Mouse (Mus musculus) heart, embryonic 10.5 days (tissue): ENCODE results near the gene AC109138.7. TPM values are rescaled to one million over a fixed set of nuclear protein-coding genes. Genes with fewer than 3 reads are reported as not detected.

Experiments used
- DNase-seq: peaks from one replicate; pipeline ENCODE4 v3.0.0-alpha.2; 2017; ENCODE audit warnings: low spot score
- H3K27ac ChIP-seq: fragments of 300-500 bp; sonication (generic); 2 replicates; pipeline ENCODE4 v1.5.1; 2016; ENCODE audit warnings: mild to moderate bottlenecking
- H3K27me3 ChIP-seq: fragments of 300-500 bp; sonication (generic); 2 replicates; pipeline ENCODE4 v1.6.1; 2016; ENCODE audit warnings: mild to moderate bottlenecking; ENCODE audit not compliant: poor library complexity, insufficient read depth, severe bottlenecking
- H3K36me3 ChIP-seq: fragments of 300-500 bp; sonication (generic); 2 replicates; pipeline ENCODE4 v1.6.1; 2016; ENCODE audit warnings: mild to moderate bottlenecking, moderate library complexity
- H3K4me1 ChIP-seq: fragments of 300-500 bp; sonication (generic); 2 replicates; pipeline ENCODE4 v1.6.1; 2016; ENCODE audit warnings: mild to moderate bottlenecking
- H3K4me3 ChIP-seq: fragments of 300-500 bp; sonication (generic); 2 replicates; pipeline ENCODE4 v1.5.1; 2016; ENCODE audit warnings: mild to moderate bottlenecking, moderate library complexity
- H3K9me3 ChIP-seq: fragments of 300-500 bp; sonication (generic); 2 replicates; pipeline ENCODE4 v1.6.1; 2016; ENCODE audit warnings: mild to moderate bottlenecking, moderate library complexity
- WGBS: fragments of 180-500 bp; shearing (Covaris S2); methylation state at CpG from one replicate; pipeline ENCODE4 v1.1.7; 2016; 5-methylcytosine and 5-hydroxymethylcytosine counted together
- polyA plus RNA-seq: library from polyadenylated mRNA; unstranded; fragments of >200 nt; fragmentation: Nextera tagmentation; extraction: Ambion mirVana; gene quantifications from 2 replicates; pipeline ENCODE4 v1.2.1, GENCODE M21; 2016

Gene AC109138.7
- not detected in 2 replicates for polyA plus RNA-seq

GRCm38 (mm10) chr19:4214071-4214770 is at the start of gene AC109138.7, which contains the start of gene Clcf1:
AC109138.7 (plus strand) TSS chr19:4214357.
Clcf1 (plus strand) TSS chr19:4214238.
- H3K27me3 ChIP-seq: peaks cover 89% of the 10 kb centered on the region
- H3K36me3 ChIP-seq: no peaks in the 10 kb centered on the region
- DNase-seq: no peak
- peak within 1 kb of the TSS; percentile 75 for H3K4me3 ChIP-seq
- H3K9me3 ChIP-seq: no peaks in the 10 kb centered on the region
- under 1% methylated on average over 49 of the region's 49 CpGs for WGBS
- peak within 1 kb of the TSS; percentile 91 for H3K27ac ChIP-seq
- H3K4me1 ChIP-seq: peaks cover 62% of the 10 kb centered on the region

GRCm38 (mm10) chr19:4164721-4165120 is 49.4 kb upstream of the AC109138.7 start:
- Histone ChIP-seq H3K27ac (no peak overlapping the region), H3K4me3 (no peak overlapping the region), H3K9me3 (no peaks in the 10 kb centered on the region), H3K4me1 (peaks cover 20% of the 10 kb centered on the region), H3K36me3 (peaks cover 18% of the 10 kb centered on the region), H3K27me3 (no peaks in the 10 kb centered on the region)
- no peak for DNase-seq
- WGBS: 84% methylated on average over 2 of the region's 2 CpGs

GRCm38 (mm10) chr19:4166678-4167476 is 47.3 kb upstream of the AC109138.7 start:
- no peak for DNase-seq
- Histone ChIP-seq H3K4me3 (no peak overlapping the region), H3K27me3 (0 out of 2 replicates have a peak, but pooled peaks cover 3% of the 10 kb centered on the region), H3K36me3 (peaks cover under 1% of the 10 kb centered on the region; the same call in 1 of the 2 replicates), H3K9me3 (no peaks in the 10 kb centered on the region), H3K27ac (0 out of 2 replicates have a peak overlapping the region, but pooled peaks have one; percentile 8), H3K4me1 (peaks cover 34% of the 10 kb centered on the region)
- 55% methylated on average over 9 of the region's 9 CpGs for WGBS

GRCm38 (mm10) chr19:4169378-4169784 is 44.8 kb upstream of the AC109138.7 start:
- peak overlapping the region; percentile 56 for H3K4me3 ChIP-seq
- H3K27me3 ChIP-seq: 0 out of 2 replicates have a peak, but pooled peaks cover 3% of the 10 kb centered on the region
- H3K4me1 ChIP-seq: peaks cover 31% of the 10 kb centered on the region
- DNase-seq: peak; percentile 100
- H3K36me3 ChIP-seq: no peaks in the 10 kb centered on the region
- no peaks in the 10 kb centered on the region for H3K9me3 ChIP-seq
- WGBS: under 1% methylated on average over 43 of the region's 43 CpGs
- H3K27ac ChIP-seq: peak overlapping the region; percentile 91

GRCm38 (mm10) chr19:4169810-4170209 is 44.3 kb upstream of the AC109138.7 start:
- no peaks in the 10 kb centered on the region for H3K36me3 ChIP-seq
- no peaks in the 10 kb centered on the region for H3K9me3 ChIP-seq
- H3K27ac ChIP-seq: peak overlapping the region; percentile 91
- peak overlapping the region; percentile 56 for H3K4me3 ChIP-seq
- peaks cover 32% of the 10 kb centered on the region for H3K4me1 ChIP-seq
- WGBS: 7% methylated on average over 27 of the region's 27 CpGs
- DNase-seq: no peak
- 0 out of 2 replicates have a peak, but pooled peaks cover 3% of the 10 kb centered on the region for H3K27me3 ChIP-seq

GRCm38 (mm10) chr19:4170723-4171392 is 43.3 kb upstream of the AC109138.7 start:
- 0 out of 2 replicates have a peak, but pooled peaks cover 3% of the 10 kb centered on the region for H3K27me3 ChIP-seq
- no peak overlapping the region for H3K4me3 ChIP-seq
- WGBS: 89% methylated on average over 10 of the region's 10 CpGs
- peak overlapping the region; percentile 91 for H3K27ac ChIP-seq
- peaks cover 42% of the 10 kb centered on the region for H3K4me1 ChIP-seq
- no peaks in the 10 kb centered on the region for H3K36me3 ChIP-seq
- DNase-seq: no peak
- H3K9me3 ChIP-seq: no peaks in the 10 kb centered on the region

- H3K4me1 ChIP-seq: peaks cover 44% of the 10 kb centered on the region
- peaks cover 4% of the 10 kb centered on the region; the same call in 1 of the 2 replicates for H3K27me3 ChIP-seq
- H3K9me3 ChIP-seq: no peaks in the 10 kb centered on the region
- no peaks in the 10 kb centered on the region for H3K36me3 ChIP-seq
- no peak for DNase-seq
- 59% methylated on average over 13 of the region's 13 CpGs for WGBS
- peak overlapping the region; percentile 65 for H3K27ac ChIP-seq
- H3K4me3 ChIP-seq: no peak overlapping the region
Observed at GRCm38 (mm10) chr19:4171393-4172290, 42.5 kb upstream of the AC109138.7 start.

GRCm38 (mm10) chr19:4172925-4173324 is 41.2 kb upstream of the AC109138.7 start:
- 56% methylated on average over 11 of the region's 11 CpGs for WGBS
- Histone ChIP-seq H3K4me3 (no peak overlapping the region), H3K27ac (no peak overlapping the region), H3K36me3 (no peaks in the 10 kb centered on the region), H3K27me3 (peaks cover 8% of the 10 kb centered on the region; the same call in 1 of the 2 replicates), H3K9me3 (no peaks in the 10 kb centered on the region), H3K4me1 (peaks cover 38% of the 10 kb centered on the region)
- no peak for DNase-seq

- peak within 1 kb of the TSS; percentile 80 for H3K27ac ChIP-seq
- 3% methylated on average over 11 of the region's 11 CpGs for WGBS
Observed at GRCm38 (mm10) chr19:4175368-4175947, 38.7 kb upstream of the AC109138.7 start, which contains the start of gene Carns1. Carns1 (minus strand) TSS chr19:4175479.

GRCm38 (mm10) chr19:4180411-4180810 is 33.7 kb upstream of the AC109138.7 start:
- peaks cover 8% of the 10 kb centered on the region; the same call in 1 of the 2 replicates for H3K27me3 ChIP-seq
- 82% methylated on average over 7 of the region's 7 CpGs for WGBS
- H3K36me3 ChIP-seq: no peaks in the 10 kb centered on the region
- no peak overlapping the region for H3K27ac ChIP-seq
- peaks cover 31% of the 10 kb centered on the region for H3K4me1 ChIP-seq
- no peak overlapping the region for H3K4me3 ChIP-seq
- H3K9me3 ChIP-seq: no peaks in the 10 kb centered on the region
- no peak for DNase-seq

More at GRCm38 (mm10) chr19:4175368-4175947, 38.7 kb upstream of the AC109138.7 start, which contains the start of gene Carns1:
- DNase-seq: no peak
- Histone ChIP-seq H3K27me3 (peaks cover 6% of the 10 kb centered on the region; the same call in 1 of the 2 replicates), H3K9me3 (no peaks in the 10 kb centered on the region), H3K4me3 (peak within 1 kb of the TSS; percentile 46), H3K36me3 (no peaks in the 10 kb centered on the region), H3K4me1 (peaks cover 32% of the 10 kb centered on the region)

GRCm38 (mm10) chr19:4181892-4182291 is 32.3 kb upstream of the AC109138.7 start:
- no peaks in the 10 kb centered on the region for H3K36me3 ChIP-seq
- no peak for DNase-seq
- no peak overlapping the region for H3K27ac ChIP-seq
- WGBS: 43% methylated on average over 3 of the region's 3 CpGs
- H3K4me1 ChIP-seq: peaks cover 34% of the 10 kb centered on the region
- no peaks in the 10 kb centered on the region for H3K9me3 ChIP-seq
- no peak overlapping the region for H3K4me3 ChIP-seq
- peaks cover 4% of the 10 kb centered on the region; the same call in 1 of the 2 replicates for H3K27me3 ChIP-seq
